Mouse (Mus musculus) brown adipose tissue, adult 24 weeks (tissue): ENCODE measurements around the gene Arl6ip5. TPM values are rescaled to one million over a fixed set of nuclear protein-coding genes. Genes with fewer than 3 reads are reported as not detected.

Source experiments
- H3K27ac ChIP-seq: fragments of 200-500 bp; replicated peaks from 2 replicates; pipeline ENCODE4 v1.5.1; 2012; ENCODE audit warnings: low read depth, mild to moderate bottlenecking, low read length
- H3K4me1 ChIP-seq: fragments of 200-500 bp; 2 replicates; pipeline ENCODE4 v1.6.1; 2012; ENCODE audit warnings: low read length, mixed read lengths; ENCODE audit not compliant: control insufficient read depth, insufficient read depth, insufficient read length
- H3K4me3 ChIP-seq: fragments of 200-500 bp; 2 replicates; pipeline ENCODE4 v1.5.1; 2012; ENCODE audit warnings: low read depth, mild to moderate bottlenecking, low read length, moderate library complexity; ENCODE audit not compliant: insufficient read depth
- polyA plus RNA-seq: library from polyadenylated mRNA; stranded (reverse); fragments of >200 nt; gene quantifications from 2 replicates; pipeline ENCODE4 v1.2.4, GENCODE M21; 2012; ENCODE audit not compliant: missing spikeins, insufficient read depth, insufficient read length

Gene Arl6ip5
- 45.7 and 56.8 TPM in 2 replicates for polyA plus RNA-seq

GRCm38 (mm10) chr6:97210191-97210961, at the start of gene Arl6ip5:
Gene Arl6ip5 (plus strand): TSS chr6:97210689.
- peak within 1 kb of the TSS; percentile 81 for H3K4me3 ChIP-seq

DNA sequence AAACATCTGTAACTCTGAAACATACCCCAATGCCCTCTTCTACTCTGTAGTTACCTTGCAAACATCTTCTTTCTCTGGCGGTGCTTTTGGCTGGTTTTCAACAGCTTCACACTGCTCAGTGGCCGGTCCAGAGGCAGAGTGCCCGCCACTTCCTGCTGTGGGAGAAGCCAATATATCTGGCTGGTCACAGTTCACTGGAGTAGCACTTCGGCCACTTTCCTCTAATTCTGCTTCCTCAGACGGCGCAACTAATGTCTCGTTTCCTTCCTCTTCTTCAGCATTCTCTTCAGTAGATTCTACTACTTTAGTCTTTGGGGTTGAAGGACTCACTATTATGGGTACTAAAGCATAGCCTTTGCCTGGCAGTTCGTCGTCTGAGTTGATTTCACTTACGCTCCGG, 34.8 kb upstream of the Arl6ip5 start:
- Histone ChIP-seq H3K4me3 (no peak overlapping the region), H3K4me1 (no peaks in the 10 kb centered on the region; the same call in 1 of the 2 replicates), H3K27ac (no peak overlapping the region)

More at GRCm38 (mm10) chr6:97210191-97210961, at the start of gene Arl6ip5:
- Histone ChIP-seq H3K27ac (peak within 1 kb of the TSS; percentile 87), H3K4me1 (peaks cover 13% of the 10 kb centered on the region)

GRCm38 (mm10) chr6:97178491-97179366, 31.8 kb upstream of the Arl6ip5 start, which contains the start of gene Tmf1:
Gene Tmf1 (minus strand): TSS chr6:97179122.
- Histone ChIP-seq H3K4me1 (no peaks in the 10 kb centered on the region; the same call in 1 of the 2 replicates), H3K27ac (peak within 1 kb of the TSS; percentile 90), H3K4me3 (peak within 1 kb of the TSS; percentile 92)

- peak overlapping the region; percentile 92 for H3K4me3 ChIP-seq
- H3K4me1 ChIP-seq, result no peaks in the 10 kb centered on the region; the same call in 1 of the 2 replicates
- H3K27ac ChIP-seq, result peak overlapping the region; percentile 90
Measured at GRCm38 (mm10) chr6:97179367-97179828, 31.1 kb upstream of the Arl6ip5 start.

GRCm38 (mm10) chr6:97200437-97200836, 10.1 kb upstream of the Arl6ip5 start:
- Histone ChIP-seq H3K4me3 (no peak overlapping the region), H3K27ac (no peak overlapping the region), H3K4me1 (peaks cover 6% of the 10 kb centered on the region; the same call in 1 of the 2 replicates)

DNA sequence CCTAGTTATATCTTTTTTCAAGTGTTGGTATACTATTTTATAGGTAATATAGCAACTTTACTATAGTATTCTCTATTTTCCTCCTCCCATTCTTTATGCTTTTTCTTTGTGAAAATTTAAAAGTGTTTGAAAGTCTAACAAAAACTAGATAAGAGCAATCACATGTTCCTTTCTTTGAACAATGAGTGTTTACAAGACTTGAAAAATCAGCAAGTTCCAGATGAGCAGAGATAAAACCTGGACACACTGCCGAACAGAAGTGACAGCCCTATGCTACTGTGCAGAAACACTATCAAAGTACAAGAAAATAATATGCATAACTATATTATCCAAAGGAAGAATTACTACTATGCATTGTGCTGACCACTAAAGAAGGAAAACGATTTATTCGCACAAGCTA, 8.0 kb upstream of the Arl6ip5 start:
- Histone ChIP-seq H3K27ac (no peak overlapping the region), H3K4me1 (peaks cover 8% of the 10 kb centered on the region; the same call in 1 of the 2 replicates)

GRCm38 (mm10) chr6:97204252-97204869, 6.1 kb upstream of the Arl6ip5 start:
- Histone ChIP-seq H3K4me1 (peaks cover 8% of the 10 kb centered on the region; the same call in 1 of the 2 replicates), H3K4me3 (peak overlapping the region; percentile 86), H3K27ac (0 out of 2 replicates have a peak overlapping the region, but pooled peaks have one; percentile 14)

More for the DNA sequence above, 8.0 kb upstream of the Arl6ip5 start:
- H3K4me3 ChIP-seq, result no peak overlapping the region

DNA sequence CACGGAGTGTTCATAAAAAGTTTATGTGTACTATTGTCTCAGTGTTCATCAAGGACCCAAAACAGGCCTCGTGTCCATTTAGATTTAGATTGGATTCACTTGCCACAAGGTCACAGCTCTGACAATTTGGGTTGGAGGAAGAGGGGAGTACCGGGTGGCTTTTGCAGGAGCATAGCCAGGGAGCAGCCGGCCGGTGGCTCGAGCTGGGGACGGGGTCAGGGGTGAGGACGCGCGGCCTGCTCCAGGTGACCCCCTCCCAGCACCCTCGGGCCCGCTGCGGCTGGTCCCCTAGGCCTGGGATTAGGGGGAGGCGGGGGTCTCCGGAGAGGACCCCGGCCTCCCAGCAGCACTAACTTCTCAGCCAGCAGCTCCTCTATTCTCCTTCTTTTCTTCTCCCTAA, 5.5 kb upstream of the Arl6ip5 start:
- Histone ChIP-seq H3K4me3 (peak overlapping the region; percentile 86), H3K4me1 (peaks cover 8% of the 10 kb centered on the region; the same call in 1 of the 2 replicates), H3K27ac (peak overlapping the region; percentile 75)

DNA sequence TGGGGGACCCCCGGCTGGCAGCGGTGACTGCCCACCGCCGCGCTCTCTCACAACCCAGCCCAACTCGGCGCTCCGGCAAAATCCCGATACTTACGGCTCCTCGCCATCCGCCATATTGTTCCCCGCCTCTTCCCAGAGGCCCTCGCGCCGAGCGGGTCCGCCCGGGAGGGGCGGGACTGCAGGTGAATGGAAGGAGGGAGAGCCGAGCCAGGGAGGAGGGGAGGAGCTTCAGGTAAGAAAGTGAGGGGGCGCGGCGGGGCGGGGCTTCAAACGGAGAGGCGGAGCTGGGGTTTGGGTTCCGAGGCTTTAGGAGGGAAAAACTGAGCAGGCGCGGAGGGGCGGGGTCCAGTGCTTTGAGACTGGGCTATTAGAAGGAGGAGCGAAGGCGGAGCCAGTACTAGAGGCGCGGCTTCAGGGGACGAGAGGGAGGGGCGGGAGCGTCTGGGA, 5.0 kb upstream of the Arl6ip5 start, which contains the start of gene Uba3:
Gene Uba3, minus strand, starts transcription at position 209 of the 447 bp plus-strand sequence.
- Histone ChIP-seq H3K4me1 (peaks cover 8% of the 10 kb centered on the region; the same call in 1 of the 2 replicates), H3K4me3 (peak within 1 kb of the TSS; percentile 86), H3K27ac (peak within 1 kb of the TSS; percentile 75)

GRCm38 (mm10) chr6:97207085-97207484, 3.4 kb upstream of the Arl6ip5 start:
- Histone ChIP-seq H3K27ac (peak overlapping the region; percentile 31; the same call in 1 of the 2 replicates), H3K4me3 (no peak overlapping the region), H3K4me1 (peaks cover 10% of the 10 kb centered on the region)

DNA sequence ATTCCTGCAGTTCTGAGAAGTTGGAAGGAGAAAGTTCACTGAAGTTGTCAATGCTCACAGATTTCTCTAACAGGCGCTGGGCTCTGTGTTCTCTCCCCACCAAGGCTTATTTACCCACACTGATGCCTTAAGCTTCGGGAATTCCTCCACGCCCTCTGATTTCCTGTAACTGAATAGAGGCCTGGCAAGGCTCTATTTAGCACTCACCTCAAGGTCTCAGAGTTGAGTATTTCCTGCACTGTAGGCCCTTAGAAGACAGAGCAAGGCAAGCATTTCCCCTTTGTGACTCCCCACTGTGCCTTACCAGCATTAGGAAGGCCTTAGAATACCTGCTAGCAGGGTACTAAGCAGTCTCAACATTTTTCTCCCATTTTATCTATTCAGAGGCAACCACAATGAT, 2.1 kb upstream of the Arl6ip5 start:
- peaks cover 13% of the 10 kb centered on the region for H3K4me1 ChIP-seq
- no peak overlapping the region for H3K4me3 ChIP-seq
- peak overlapping the region; percentile 53 for H3K27ac ChIP-seq

DNA sequence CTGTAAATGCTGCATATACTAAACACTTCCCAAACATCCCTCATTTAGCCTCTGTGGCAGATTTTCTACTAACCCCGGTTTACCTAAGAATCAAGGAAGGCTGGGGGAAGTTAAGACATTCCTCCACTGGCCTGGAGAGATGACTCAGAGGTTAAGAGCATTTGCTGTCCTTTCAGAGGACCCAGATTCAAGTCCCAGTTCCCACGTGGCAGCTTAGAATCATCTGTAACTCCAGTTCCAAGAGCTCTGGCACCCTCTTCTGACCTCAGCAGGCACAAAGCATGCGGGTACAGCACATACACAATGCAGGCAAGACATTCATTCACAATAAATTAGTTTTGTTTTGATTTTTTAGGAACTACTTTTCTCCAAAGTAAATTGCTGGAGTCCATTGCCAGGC, 1.3 kb upstream of the Arl6ip5 start:
- H3K4me3 ChIP-seq, result no peak overlapping the region
- H3K27ac ChIP-seq, result 0 out of 2 replicates have a peak overlapping the region, but pooled peaks have one; percentile 53
- peaks cover 15% of the 10 kb centered on the region for H3K4me1 ChIP-seq

DNA sequence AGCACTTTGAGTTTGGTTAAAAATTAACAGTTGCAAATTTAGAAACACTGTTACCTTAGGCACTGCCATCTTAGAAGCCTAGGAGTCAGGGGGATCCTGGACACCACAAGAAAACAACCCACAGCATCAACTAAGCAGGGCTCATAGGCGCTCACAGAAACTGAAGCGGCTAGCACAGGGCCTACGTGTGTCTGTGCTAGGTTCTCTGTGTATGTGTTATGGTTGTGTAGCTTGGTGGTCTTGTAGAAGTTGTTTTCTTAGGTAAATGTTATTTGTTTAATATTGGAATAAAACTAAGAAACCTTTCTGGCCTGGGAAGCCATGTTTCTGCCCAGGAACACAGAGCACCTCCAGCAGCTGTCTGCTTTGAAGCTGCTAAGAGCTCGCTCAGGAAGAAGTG, 738 bp upstream of the Arl6ip5 start:
- H3K4me3 ChIP-seq, result no peak overlapping the region
- no peak overlapping the region for H3K27ac ChIP-seq
- peaks cover 13% of the 10 kb centered on the region for H3K4me1 ChIP-seq

DNA sequence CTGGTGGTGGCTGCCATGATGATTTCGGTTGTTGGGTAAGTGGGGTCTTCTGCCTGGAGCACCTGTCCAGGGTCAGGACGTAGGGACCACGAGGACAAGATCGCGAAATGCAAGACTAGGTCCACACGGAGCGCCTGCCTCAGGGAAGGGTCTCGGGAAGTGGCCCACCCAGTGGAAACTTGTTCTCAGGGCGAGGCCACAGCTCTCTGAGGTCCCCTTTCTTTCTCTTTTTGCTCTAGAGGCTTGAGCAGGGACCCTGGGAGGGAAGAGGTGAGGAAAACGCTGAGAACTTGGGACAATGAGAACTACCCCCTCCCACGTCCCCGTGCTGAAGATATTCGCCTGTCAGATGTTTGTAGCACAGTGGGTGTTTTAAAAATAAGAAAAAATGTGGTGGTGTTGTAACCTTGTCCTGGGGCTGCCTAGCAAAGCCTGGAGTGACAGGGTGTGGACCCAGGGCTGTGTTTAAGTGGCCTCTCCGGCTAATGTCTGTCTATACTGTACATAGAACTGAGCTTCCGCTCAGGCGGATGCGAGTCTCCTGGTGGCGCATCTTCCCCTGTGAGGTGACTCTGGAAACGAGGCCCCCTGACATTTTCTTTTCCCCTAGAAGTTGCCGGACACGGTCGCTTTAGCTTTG, 593 bp downstream of the Arl6ip5 start:
- Histone ChIP-seq H3K4me3 (peak overlapping the region; percentile 81), H3K27ac (peak overlapping the region; percentile 87), H3K4me1 (peaks cover 13% of the 10 kb centered on the region)
